Mouse (Mus musculus) cerebellum, postnatal 10 days (tissue): ENCODE measurements around the gene Psmc5.

Source experiments
- DNase-seq, 2 experiments: peaks; one replicate each; pipeline ENCODE4 v3.0.0; 2021; ENCODE audit warnings: mixed read lengths in 2 of 2

The Psmc5 gene

GRCm38 (mm10) chr11:106308162-106308561 is 52.2 kb downstream of the Psmc5 start:
- no peak for DNase-seq

GRCm38 (mm10) chr11:106310123-106310522 is 54.2 kb downstream of the Psmc5 start:
- DNase-seq = no peak
